Mouse (Mus musculus) intestine, postnatal 0 days (tissue): ENCODE measurements around the gene Ttc23. TPM values are rescaled to one million over a fixed set of nuclear protein-coding genes. Genes with fewer than 3 reads are reported as not detected.

Source experiments
- ATAC-seq: fragments of 200-750 bp; cut with Nextera tagmentation; 2 replicates; pipeline ENCODE4 v1.8.0; 2017; ENCODE audit warnings: mild to moderate bottlenecking, moderate TSS enrichment, moderate library complexity
- H3K27ac ChIP-seq: fragments of 300-500 bp; sonication (generic); 2 replicates; pipeline ENCODE4 v1.5.1; 2014; ENCODE audit warnings: mild to moderate bottlenecking, low read depth, low read length, moderate library complexity
- H3K27me3 ChIP-seq: fragments of 300-500 bp; sonication (generic); replicated peaks from 2 replicates; pipeline ENCODE4 v1.6.1; 2014; ENCODE audit warnings: low read length, mixed read lengths; ENCODE audit not compliant: control insufficient read depth, insufficient read depth
- H3K36me3 ChIP-seq: fragments of 300-500 bp; sonication (generic); 2 replicates; pipeline ENCODE4 v1.6.1; 2014; ENCODE audit warnings: mild to moderate bottlenecking, moderate library complexity; ENCODE audit not compliant: control insufficient read depth, insufficient read depth
- H3K4me1 ChIP-seq: fragments of 300-500 bp; sonication (generic); replicated peaks from 2 replicates; pipeline ENCODE4 v1.6.1; 2014; ENCODE audit warnings: antibody characterized with exemption, low read length, mixed read lengths; ENCODE audit not compliant: control insufficient read depth, insufficient read depth
- H3K4me2 ChIP-seq: fragments of 300-500 bp; sonication (generic); replicated peaks from 2 replicates; pipeline ENCODE4 v1.6.1; 2014; ENCODE audit warnings: low read depth, mild to moderate bottlenecking, moderate library complexity
- H3K4me3 ChIP-seq: fragments of 300-500 bp; sonication (generic); 2 replicates; pipeline ENCODE4 v1.5.1; 2014; ENCODE audit warnings: low read depth, low read length
- H3K9ac ChIP-seq: fragments of 300-500 bp; sonication (generic); 2 replicates; pipeline ENCODE4 v1.6.1; 2014; ENCODE audit warnings: mild to moderate bottlenecking, low read depth, low read length
- H3K9me3 ChIP-seq: fragments of 300-500 bp; sonication (generic); 2 replicates; pipeline ENCODE4 v1.6.1; 2016; ENCODE audit warnings: mixed run types; ENCODE audit not compliant: control insufficient read depth
- CTCF ChIP-seq: sonication (generic); IDR thresholded peaks from 2 replicates; pipeline ENCODE4 v1.5.1; 2016; ENCODE audit warnings: low read depth, mild to moderate bottlenecking, control low read depth, antibody characterized with exemption, moderate library complexity
- WGBS: fragments of 180-500 bp; shearing (Covaris S2); extraction: QIAGEN DNeasy Blood & Tissue Kit; methylation state at CpG from one replicate; pipeline ENCODE4 v1.1.7; 2014; 5-methylcytosine and 5-hydroxymethylcytosine counted together
- polyA plus RNA-seq: library from polyadenylated mRNA; unstranded; fragments of >200 nt; fragmentation: Nextera tagmentation; extraction: Ambion mirVana; gene quantifications from 2 replicates; pipeline ENCODE4 v1.2.1, GENCODE M21; 2015

Gene Ttc23
- polyA plus RNA-seq, 1 experiment from 2014 or later, result 8.6 TPM

- no peak for TF ChIP-seq CTCF
- no peak overlapping the region for H3K27ac ChIP-seq
- no peaks in the 10 kb centered on the region for H3K4me1 ChIP-seq
- no peak overlapping the region for H3K4me3 ChIP-seq
- H3K9ac ChIP-seq, result no peak overlapping the region
- no peak for ATAC-seq
- no peaks in the 10 kb centered on the region for H3K9me3 ChIP-seq
- no peak overlapping the region for H3K4me2 ChIP-seq
- WGBS, result 87% methylated on average over 5 of the region's 5 CpGs
- no peaks in the 10 kb centered on the region for H3K27me3 ChIP-seq
- 0 out of 2 replicates have a peak, but pooled peaks cover 5% of the 10 kb centered on the region for H3K36me3 ChIP-seq
These were observed 20.5 kb upstream of the Ttc23 start for GRCm38 (mm10) chr7:67626671-67627070.

GRCm38 (mm10) chr7:67629681-67630080, 17.5 kb upstream of the Ttc23 start:
- Histone ChIP-seq H3K4me2 (no peak overlapping the region), H3K9me3 (no peaks in the 10 kb centered on the region), H3K9ac (no peak overlapping the region), H3K27ac (no peak overlapping the region), H3K4me1 (no peaks in the 10 kb centered on the region), H3K27me3 (no peaks in the 10 kb centered on the region), H3K36me3 (0 out of 2 replicates have a peak, but pooled peaks cover 5% of the 10 kb centered on the region), H3K4me3 (no peak overlapping the region)
- 61% methylated on average over 5 of the region's 5 CpGs for WGBS
- no peak for ATAC-seq
- peak; percentile 48 for TF ChIP-seq CTCF

- no peak overlapping the region for H3K4me2 ChIP-seq
- H3K27me3 ChIP-seq, result no peaks in the 10 kb centered on the region
- no peak overlapping the region for H3K4me3 ChIP-seq
- H3K4me1 ChIP-seq, result no peaks in the 10 kb centered on the region
- peak; percentile 59 for ATAC-seq
- no peak overlapping the region for H3K27ac ChIP-seq
- no peak overlapping the region for H3K9ac ChIP-seq
- 15% methylated on average over 2 of the region's 2 CpGs for WGBS
- peak; percentile 100 for TF ChIP-seq CTCF
- no peaks in the 10 kb centered on the region for H3K9me3 ChIP-seq
- H3K36me3 ChIP-seq, result 0 out of 2 replicates have a peak, but pooled peaks cover 5% of the 10 kb centered on the region
These were observed 16.4 kb upstream of the Ttc23 start for GRCm38 (mm10) chr7:67630817-67631216.

GRCm38 (mm10) chr7:67632380-67632779, 14.8 kb upstream of the Ttc23 start:
- H3K36me3 ChIP-seq, result peaks cover 1% of the 10 kb centered on the region; the same call in 1 of the 2 replicates
- H3K9ac ChIP-seq, result no peak overlapping the region
- H3K27ac ChIP-seq, result no peak overlapping the region
- WGBS, result 86% methylated on average over 5 of the region's 5 CpGs
- no peaks in the 10 kb centered on the region for H3K9me3 ChIP-seq
- no peak for ATAC-seq
- TF ChIP-seq CTCF, result peak; percentile 59
- H3K4me3 ChIP-seq, result no peak overlapping the region
- no peak overlapping the region for H3K4me2 ChIP-seq
- no peaks in the 10 kb centered on the region for H3K27me3 ChIP-seq
- no peaks in the 10 kb centered on the region for H3K4me1 ChIP-seq

GRCm38 (mm10) chr7:67634210-67634609, 13.0 kb upstream of the Ttc23 start:
- 79% methylated on average over 3 of the region's 3 CpGs for WGBS
- Histone ChIP-seq H3K9me3 (no peaks in the 10 kb centered on the region), H3K36me3 (peaks cover 5% of the 10 kb centered on the region; the same call in 1 of the 2 replicates), H3K27ac (no peak overlapping the region), H3K27me3 (no peaks in the 10 kb centered on the region), H3K9ac (no peak overlapping the region), H3K4me2 (no peak overlapping the region), H3K4me3 (no peak overlapping the region), H3K4me1 (no peaks in the 10 kb centered on the region)
- no peak for TF ChIP-seq CTCF
- peak; percentile 70 for ATAC-seq

- no peaks in the 10 kb centered on the region for H3K9me3 ChIP-seq
- H3K4me2 ChIP-seq, result no peak overlapping the region
- H3K4me1 ChIP-seq, result no peaks in the 10 kb centered on the region
- H3K27ac ChIP-seq, result no peak overlapping the region
- no peak overlapping the region for H3K9ac ChIP-seq
- 67% methylated on average over 2 of the region's 2 CpGs for WGBS
- no peak for TF ChIP-seq CTCF
- peaks cover 9% of the 10 kb centered on the region; the same call in 1 of the 2 replicates for H3K36me3 ChIP-seq
- H3K4me3 ChIP-seq, result no peak overlapping the region
- no peaks in the 10 kb centered on the region for H3K27me3 ChIP-seq
- ATAC-seq, result no peak
These were observed 11.0 kb upstream of the Ttc23 start for GRCm38 (mm10) chr7:67636161-67636560.

GRCm38 (mm10) chr7:67639006-67639405, 8.2 kb upstream of the Ttc23 start:
- Histone ChIP-seq H3K9ac (no peak overlapping the region), H3K4me3 (no peak overlapping the region), H3K36me3 (peaks cover 9% of the 10 kb centered on the region; the same call in 1 of the 2 replicates), H3K27ac (no peak overlapping the region), H3K27me3 (no peaks in the 10 kb centered on the region), H3K4me2 (no peak overlapping the region), H3K4me1 (no peaks in the 10 kb centered on the region), H3K9me3 (no peaks in the 10 kb centered on the region)
- WGBS, result 88% methylated on average over 3 of the region's 3 CpGs
- TF ChIP-seq CTCF, result no peak
- no peak for ATAC-seq
